Mouse (Mus musculus) brain, adult 2 months (tissue): ENCODE results near the gene Apip.

Source experiments
- DNase-seq: peaks from one replicate; pipeline ENCODE4 v3.0.0; 2011; ENCODE audit warnings: low read depth, low spot score

The Apip gene

DNA sequence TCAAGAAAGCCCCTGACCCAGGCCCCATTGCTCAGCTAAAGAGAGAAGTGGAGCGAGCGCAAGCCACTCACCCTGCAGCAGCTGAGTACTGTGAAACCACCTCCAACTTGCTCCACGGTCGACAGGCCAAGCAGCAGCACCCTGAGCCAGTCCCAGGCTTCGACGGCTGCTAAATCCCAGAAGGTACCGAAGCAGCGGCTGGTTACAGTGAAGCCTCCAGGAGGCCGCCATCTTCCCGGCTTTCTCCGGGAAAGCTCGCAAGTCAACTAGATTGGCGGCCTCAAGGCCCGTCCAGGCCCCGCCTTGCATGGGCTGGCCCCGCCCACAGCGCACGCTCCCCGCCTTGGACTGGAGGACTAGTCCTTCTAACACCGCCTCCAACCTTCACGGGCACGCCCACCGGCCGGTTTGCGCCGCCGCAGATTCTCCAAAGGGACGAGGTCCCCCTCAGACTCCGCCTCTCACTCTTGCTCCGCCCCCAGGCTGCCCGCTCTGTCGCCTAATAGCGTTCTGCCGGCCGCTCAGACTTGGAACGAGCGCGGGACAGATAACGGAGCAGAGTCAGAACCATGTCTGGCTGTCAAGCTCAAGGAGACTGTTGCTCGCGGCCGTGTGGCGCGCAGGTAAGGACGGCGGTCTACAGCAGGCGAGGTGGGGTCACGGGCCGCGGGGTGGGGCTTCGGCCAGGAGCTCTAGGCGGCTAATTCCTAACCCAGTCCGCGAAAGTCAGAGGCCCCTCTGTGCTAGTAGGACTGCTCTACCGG is at the start of gene Apip, which contains the start of gene Pdhx:
Gene Apip, plus strand, starts transcription at position 457 of the 764 bp plus-strand sequence.
Gene Pdhx, minus strand, starts transcription at position 295 of the 764 bp plus-strand sequence.
- peak; percentile 99 for DNase-seq

DNA sequence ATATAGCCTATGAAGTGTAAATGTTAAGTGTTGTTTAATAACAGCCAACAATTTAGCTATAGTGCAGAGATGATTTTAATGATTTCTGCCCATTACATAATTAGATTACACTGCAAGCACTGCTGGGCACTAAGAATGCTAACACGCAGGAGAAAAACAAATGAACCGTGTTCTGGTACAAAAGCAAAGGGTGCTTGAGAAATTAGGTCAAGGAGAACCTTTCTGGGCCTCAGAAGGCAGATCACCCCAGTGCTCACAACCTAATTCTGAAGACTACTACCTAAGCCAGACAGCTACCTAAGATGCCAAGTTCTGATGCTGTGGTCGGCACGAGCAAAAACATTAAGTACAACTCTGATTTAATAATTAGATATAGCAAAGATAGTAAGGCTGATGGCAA is 35.6 kb upstream of the Apip start:
- no peak for DNase-seq

DNA sequence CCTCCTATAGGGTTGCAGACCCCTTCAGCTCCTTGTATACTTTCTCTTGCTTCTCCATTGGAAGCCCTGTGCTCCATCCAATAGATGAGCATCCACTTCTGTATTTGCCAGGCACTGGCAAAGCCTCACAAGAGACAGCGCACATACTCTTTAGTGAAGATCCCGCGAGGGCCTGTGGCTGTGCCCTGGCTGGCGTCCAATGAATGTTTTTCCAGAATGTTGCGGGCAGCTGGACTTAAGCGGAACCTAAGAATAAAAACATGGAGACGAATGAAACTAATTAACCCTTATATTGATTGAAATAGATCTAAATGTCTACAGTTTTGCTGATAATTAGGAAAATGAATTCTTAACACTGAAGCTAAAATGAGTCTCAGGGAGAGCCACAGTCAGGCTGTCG is 32.6 kb upstream of the Apip start:
- DNase-seq: no peak

DNA sequence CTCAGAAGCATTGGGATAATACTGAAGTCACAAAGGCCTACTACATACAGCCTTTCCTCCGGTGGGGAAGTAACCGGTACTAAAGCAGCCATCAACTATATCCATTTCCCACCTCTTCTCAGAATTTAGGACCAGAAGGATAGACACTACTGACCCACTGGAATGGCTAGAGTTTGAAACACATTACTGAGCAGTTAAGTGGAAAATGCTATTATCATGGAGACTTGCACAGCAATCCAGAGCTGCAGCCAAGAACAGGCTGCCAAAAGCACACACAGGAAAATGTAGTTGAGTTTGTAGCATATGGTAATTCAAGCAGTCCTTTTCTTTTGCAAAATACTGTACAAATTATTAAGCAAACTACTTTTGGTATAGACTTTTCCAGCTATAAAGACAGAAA is 28.2 kb upstream of the Apip start:
- DNase-seq: peak; percentile 65

DNA sequence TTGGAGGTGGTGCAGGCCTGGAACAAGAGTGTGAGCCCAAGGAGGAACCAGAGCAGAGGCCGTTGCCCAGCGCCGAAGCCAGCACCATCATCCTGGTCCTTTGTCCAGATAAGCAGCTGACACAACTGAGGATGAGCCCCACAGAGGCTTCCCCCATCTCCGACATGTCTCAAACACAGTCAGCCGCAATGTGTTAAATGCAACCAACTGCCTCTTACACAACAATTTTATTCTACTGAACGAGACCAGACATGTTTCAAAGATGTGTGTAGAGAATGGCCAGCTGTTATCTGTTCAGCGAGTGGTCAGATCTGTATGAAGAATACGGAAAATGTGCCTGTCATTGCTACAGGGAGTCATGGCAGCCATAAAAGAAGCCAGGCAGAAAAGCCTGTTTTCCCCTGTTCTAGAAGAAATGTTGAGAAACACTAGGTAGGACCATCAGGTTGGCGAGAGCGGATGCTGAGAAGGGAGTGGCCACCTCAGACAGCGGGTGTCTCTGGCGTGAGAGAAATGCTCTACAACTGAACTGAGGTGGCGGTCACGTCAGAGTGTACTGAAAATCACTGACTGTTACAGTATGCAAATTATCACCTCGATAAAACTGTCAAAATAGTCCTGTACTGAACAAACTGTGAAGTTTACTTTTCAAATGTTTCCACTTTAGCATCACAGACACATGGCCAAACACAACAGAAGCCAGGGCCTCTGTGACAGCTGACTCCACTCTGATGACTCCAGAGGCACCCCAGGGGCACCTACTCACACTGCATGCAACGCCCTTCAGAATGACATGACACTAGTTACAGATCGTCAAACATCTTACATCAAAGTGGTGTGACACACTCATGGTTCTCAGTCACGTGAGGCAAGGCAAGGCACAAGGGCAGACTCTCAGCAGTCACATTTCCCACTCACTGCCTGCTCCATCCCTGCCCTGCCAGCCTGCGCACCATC is 21.3 kb upstream of the Apip start:
- DNase-seq: peak; percentile 6

DNA sequence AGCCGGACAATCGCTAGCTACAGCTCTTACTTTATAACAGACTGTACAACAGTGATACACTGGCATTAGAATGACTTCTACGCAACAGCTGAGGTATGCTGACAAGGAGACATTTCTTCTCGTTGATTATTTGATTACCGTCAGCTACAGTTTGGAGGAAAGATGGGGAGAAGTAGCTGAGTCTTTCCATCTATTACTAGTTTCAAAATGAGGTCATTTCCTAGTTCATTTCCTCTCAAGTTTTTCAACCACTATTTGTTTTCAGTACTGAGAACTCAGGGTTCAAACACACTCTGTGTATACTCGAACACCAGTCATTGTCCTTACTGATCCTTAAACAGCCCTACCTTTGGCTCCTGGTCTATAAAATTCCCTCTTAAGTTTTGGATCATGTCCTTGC is 17.7 kb upstream of the Apip start:
- DNase-seq: no peak

DNA sequence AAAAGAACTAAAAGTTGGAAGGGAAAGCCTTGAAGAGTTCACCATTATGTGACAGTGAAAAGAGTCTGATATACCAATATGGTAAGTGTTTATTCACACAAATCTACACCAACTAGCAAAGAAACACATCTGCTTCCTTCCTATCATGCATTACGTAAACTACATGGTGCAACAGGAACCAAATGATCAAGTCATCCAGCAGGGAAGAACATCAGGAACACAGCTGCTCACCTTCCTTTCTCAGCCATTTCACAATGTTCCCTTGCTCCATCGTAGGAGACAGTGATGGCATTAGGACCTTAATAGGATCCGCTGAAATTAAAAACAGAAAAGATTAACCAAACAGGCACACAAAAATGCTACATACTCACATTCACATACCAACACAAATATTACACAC is 15.2 kb upstream of the Apip start:
- no peak for DNase-seq

DNA sequence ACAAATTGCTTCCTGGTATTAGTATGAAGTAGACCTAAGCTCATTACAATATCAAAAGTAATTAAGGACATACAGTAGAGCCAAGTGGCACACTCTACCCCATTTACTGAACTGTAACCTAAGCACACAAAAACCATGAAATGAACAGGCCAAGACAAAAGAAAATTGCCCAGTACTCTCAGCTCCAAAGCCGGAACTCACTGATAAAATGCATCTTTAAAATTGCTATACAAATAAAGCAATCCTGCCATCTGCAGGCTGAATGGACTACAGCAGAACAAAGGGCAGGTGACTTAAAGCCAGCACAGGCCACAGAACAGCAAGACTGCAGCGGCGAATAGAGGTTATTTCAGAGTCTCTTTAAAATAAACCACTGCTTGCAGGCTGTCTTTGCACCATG is 10.6 kb upstream of the Apip start:
- peak; percentile 75 for DNase-seq

DNA sequence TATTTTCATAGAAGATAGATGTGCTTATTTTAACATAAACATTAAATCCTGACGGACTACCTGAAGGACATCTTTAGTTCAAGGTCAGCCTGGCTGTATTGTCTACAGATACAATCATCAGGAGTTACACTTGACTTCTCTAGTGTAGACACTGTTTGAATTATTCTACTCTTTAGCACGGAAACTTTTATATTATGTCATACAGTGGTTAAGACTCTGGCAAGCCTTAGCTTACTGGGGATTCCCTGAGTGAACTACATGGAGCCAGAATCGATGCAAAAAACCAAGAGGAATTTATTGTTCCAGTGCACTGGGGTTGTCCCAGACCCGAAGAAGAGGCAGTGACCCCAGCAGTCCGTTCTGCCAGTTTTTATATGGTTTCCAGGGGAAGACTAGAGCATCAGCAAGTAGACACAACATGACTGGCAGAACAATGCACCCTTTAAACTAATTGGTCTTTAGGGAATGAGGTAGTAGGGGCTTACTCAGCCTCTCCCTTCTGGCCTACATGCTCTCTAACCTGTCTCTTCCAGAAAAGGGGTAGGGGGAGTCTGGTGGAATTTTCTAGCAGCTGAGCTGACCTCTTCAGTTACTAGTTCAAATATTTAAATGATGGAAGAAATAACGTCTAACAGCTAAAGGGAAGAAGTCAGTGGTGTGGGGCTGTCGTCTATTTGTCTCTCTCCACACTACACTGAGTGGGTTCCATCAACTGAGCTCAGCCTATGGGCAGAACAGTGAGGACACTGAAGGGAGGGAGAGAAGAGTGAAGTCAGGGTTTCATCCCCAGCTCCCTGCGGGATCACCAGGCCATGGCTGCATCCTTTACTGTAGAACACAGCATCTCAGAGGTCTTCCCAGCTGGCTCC is 6.6 kb upstream of the Apip start:
- no peak for DNase-seq

DNA sequence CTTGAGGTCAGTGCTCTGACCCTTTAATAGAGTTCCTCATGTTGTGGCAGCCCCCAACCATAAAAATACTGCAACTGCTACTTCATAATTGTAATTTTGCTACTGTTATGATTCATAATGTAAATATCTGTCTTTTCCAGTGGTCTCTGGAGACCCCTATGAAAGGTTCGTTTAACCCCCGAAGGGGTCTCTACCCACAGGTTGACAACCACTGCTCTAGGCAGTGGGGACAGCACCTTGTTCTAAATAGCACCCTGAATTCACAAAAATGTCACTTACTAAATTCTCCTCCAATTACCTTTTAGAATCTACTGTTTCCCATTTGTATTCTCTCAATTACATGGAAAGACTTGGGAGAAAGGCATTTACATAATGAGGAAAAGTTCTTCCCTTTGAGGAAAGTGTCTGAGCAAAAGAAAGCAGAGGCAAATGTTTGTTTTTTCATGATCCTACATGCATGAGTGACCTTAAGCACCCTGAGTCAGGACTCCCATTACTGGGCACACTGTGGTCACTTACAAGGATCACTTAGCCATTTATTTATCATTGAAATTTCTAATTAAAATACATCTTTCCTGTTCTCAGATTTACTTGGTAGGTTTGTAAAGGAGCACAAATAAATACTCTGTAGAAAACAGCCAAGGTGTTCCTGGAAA is 5.8 kb upstream of the Apip start:
- DNase-seq: no peak

DNA sequence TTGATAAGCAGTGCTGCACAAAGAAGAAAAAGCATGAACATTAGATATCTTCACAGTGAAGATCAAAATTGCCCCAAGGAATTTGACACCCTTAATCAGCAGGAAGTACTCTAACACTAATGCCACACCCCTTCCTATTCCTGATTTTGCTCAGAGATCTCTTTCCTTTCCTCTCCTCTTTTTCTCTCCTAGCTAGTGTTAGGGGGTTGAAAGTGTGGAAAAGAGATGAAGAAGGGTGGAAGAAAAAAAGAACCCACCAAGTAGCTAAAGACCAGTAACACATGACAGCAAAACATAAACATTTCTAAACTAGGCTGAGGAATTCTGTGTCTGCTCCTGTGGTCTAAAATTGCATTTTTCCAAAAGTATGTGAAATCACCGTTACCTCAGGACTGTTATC is 4.9 kb upstream of the Apip start:
- no peak for DNase-seq

DNA sequence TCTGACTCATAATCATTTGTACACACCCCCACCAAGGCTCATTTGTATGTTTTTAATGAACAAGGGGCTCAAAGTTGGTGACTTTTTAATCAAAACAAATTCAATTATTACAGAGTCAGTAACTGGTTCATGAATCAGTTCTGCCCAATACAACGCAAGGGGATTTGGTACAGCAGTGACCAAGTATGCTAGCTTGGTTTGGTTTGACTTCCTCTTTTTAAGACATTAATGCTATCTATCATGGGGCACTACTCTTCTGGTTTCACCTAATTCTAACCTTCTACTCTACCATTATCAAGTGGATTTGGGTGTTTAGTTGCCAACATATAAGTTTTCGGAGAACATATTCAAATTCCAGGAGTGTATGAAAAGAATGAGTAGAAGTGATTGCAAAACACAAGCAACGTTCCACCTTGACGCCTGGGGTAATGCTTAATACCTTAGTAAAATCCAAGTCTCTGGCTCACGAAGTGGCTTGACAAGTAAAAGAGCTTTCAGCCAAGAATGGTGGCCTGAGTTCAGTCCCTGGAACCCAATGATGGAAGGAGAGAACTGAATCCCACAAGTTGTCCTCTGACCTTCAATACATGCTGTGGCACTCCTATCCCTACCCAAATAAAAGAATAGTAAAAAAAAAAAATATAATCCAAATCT is 3.6 kb upstream of the Apip start:
- no peak for DNase-seq

DNA sequence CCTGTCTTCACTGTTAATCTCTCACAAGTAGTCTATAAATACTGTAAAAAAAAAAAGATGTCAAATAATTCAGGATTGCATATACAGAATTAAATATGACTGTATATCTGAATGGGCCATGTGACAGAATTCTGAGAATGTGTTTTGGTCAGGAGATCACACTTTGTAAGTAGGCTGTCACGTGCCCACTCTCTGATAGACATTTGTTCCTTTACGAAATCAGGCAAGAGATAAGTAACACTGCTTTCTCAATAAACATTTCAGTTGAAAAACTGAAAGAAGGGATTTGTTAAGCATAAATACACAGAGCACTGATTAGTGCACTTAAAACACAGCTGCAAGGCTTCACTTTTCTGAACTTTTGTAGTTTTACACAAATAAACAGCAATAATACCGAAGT is 2.9 kb upstream of the Apip start:
- DNase-seq: no peak

DNA sequence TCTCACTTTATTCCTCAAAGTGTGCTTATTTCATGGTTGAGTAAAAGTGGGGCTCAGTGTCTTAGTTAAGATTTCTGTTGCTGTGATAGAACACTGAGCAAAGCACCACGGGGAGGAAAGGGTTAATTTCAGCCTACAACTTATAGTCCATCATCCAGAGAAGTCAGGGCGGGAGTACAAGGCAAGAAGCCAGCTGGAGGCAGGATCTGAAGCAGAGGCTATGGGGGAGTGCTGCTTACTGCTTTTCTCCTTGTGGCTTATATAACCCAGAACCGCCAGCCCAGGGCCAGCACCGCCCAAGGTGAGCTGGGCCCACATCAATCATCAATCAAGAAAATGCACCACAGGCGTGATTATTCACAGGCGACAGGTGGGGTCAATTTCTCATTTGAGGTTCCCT is 7.6 kb downstream of the Apip start:
- peak; percentile 47 for DNase-seq

DNA sequence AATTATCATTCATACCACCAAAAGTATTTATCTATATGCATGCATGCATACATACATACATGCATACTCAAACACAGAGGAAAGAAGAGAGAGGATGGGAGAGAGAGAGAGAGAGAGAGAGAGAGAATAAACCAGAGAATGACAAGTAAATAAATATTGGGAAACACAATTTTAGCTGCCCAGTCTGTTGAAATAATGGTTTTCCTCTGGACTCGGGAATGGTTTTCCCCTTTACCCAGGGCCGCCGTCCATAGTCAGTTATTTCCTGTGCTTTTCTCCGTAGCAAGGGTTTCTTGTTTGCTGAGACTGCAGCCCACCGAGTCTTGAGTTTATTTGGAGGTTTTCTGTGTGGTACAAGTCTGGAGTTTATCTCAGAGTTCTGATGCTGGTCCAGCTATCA is 8.2 kb downstream of the Apip start:
- DNase-seq: no peak

DNA sequence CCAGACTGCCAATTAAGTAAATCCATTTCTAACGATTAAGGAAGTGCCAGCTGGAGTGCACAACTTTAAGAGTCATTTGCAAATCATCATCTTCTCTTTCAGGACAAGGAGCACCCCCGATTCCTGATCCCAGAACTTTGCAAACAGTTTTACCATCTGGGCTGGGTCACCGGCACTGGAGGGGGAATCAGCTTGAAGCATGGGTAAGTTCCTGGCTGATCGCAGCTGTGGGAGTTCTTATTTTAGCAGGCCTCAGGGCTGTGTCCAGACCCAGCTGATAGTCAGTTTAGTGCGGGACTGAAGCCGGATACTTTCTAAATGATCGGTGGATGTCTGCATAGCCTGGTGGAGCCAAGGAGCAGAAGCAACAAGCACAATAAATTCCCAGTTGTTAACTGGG is 9.4 kb downstream of the Apip start:
- no peak for DNase-seq

DNA sequence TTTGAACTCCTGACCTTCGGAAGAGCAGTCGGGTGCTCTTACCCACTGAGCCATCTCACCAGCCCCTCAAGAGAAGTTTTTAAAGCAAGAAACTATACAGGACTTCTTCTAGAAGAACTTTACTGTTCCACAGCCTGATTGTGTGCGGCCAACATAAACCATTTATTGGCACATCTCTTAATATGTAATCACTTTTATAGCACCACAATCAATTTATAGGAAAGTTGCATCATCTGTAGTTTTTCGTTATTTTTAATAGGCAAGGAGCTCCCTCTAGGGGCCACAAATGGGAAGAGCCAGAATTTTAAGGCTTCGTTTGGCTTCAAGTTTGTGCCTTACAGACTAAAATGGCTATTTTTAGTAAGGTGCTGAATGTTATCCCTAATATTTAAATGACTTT is 11.0 kb downstream of the Apip start:
- DNase-seq: peak; percentile 39

DNA sequence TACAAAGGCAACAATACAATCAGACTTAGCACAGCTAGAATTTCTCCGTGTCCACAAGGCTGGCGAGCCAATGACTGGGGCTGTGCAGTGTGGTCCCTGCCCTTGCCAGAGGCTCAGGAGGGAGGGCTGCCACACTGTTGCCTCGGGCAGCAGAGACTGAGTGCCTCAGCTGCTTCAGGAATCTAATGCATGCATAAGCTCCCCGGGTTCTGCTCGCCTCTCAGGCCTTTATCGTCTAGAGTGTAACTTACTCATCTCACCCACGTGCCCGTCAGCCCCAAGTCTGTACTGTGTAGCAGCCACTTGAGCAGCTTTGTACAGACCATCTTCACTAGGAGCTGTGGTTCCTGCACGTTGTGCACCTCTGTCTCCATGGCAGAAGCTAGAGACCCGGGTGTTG is 12.2 kb downstream of the Apip start:
- no peak for DNase-seq

DNA sequence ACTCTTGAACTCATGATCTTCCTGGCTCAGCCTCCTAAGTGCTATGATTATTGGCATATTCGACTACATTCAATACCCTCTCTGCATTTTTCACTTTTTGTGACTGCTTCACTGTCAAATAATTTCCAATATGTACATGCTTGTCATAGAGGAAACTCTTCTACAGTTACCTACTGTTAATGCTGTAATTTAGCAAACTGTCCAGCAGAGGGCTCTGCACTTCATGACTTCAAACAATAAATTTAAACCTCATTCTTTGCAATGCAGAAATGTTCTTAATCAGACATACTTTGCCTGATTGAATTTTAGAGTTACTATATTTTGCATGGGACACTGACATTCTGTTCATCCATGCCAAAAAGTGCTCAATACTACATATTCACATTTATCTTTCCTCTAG is 13.0 kb downstream of the Apip start:
- peak; percentile 72 for DNase-seq

DNA sequence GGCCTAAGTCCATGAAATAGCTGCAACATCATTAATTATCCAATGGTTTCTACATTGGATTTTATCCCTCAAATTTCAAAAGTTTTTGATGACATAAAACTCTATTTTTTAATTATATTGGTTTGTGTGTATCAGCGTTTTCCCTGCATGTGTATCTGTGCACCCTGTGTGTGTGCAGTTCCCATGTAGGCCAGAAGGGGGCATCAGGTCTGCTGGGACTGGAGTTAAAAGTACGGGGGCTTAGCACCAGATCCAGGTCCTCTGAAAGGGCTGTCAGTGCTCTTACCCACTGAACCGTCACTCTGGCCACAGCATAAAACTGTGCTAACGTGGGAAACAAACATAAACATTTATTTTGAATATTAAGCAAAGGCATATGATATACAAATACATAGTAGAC is 14.6 kb downstream of the Apip start:
- DNase-seq: no peak

DNA sequence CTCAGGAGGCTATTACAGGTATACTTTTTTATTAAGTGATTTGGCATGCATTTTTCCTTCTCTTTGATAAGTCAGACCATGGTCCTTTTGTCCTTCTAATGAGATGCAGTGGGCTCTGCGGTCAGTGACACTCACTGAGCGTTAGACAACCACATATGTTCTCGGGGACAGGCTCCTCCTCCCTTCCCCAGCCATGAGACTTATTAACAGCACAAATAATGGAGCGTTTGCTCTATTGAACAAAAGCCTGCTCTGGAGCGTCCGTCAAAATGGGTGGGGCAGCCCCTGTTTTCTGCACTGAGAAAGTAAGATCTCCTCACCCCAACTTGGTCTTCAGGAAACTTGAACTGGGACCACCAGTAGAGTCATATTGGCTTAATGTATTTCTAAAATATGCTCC is 16.0 kb downstream of the Apip start:
- DNase-seq: no peak
